Mouse (Mus musculus) heart, embryonic 16.5 days (tissue): ENCODE measurements around the gene Hspa5. TPM values are rescaled to one million over a fixed set of nuclear protein-coding genes. Genes with fewer than 3 reads are reported as not detected.

Experiments used
- ATAC-seq: fragments of 200-750 bp; cut with Nextera tagmentation; replicated peaks from 2 replicates; pipeline ENCODE4 v1.8.0; 2017; ENCODE audit warnings: moderate number of reproducible peaks; ENCODE audit not compliant: insufficient read depth, low FRiP score; ENCODE audit errors: extremely low read depth
- H3K27ac ChIP-seq: fragments of 300-500 bp; sonication (generic); 2 replicates; pipeline ENCODE4 v1.5.1; 2014; ENCODE audit warnings: mild to moderate bottlenecking, low read length, control low read depth, moderate library complexity
- H3K27me3 ChIP-seq: fragments of 300-500 bp; sonication (generic); 2 replicates; pipeline ENCODE4 v1.6.1; 2014; ENCODE audit warnings: low read length, mixed read lengths; ENCODE audit not compliant: control insufficient read depth, insufficient read depth
- H3K36me3 ChIP-seq: fragments of 300-500 bp; sonication (generic); 2 replicates; pipeline ENCODE4 v1.6.1; 2014; ENCODE audit not compliant: control insufficient read depth, insufficient read depth
- H3K4me1 ChIP-seq: fragments of 300-500 bp; sonication (generic); 2 replicates; pipeline ENCODE4 v1.6.1; 2014; ENCODE audit warnings: low read length, mixed read lengths; ENCODE audit not compliant: control insufficient read depth, insufficient read depth
- H3K4me2 ChIP-seq: fragments of 300-500 bp; sonication (generic); 2 replicates; pipeline ENCODE4 v1.6.1; 2014; ENCODE audit warnings: low read depth, mild to moderate bottlenecking, control low read depth, low read length
- H3K4me3 ChIP-seq: fragments of 300-500 bp; sonication (generic); 2 replicates; pipeline ENCODE4 v1.5.1; 2014; ENCODE audit warnings: mild to moderate bottlenecking, control low read depth, low read length
- H3K9ac ChIP-seq: fragments of 300-500 bp; sonication (generic); 2 replicates; pipeline ENCODE4 v1.6.1; 2014; ENCODE audit warnings: low read length, control low read depth
- H3K9me3 ChIP-seq: fragments of 300-500 bp; sonication (generic); replicated peaks from 2 replicates; pipeline ENCODE4 v1.6.1; 2016; ENCODE audit warnings: low read length; ENCODE audit not compliant: control insufficient read depth
- WGBS: fragments of 180-500 bp; shearing (Covaris S2); extraction: QIAGEN DNeasy Blood & Tissue Kit; methylation state at CpG from one replicate; pipeline ENCODE4 v1.1.7; 2014; 5-methylcytosine and 5-hydroxymethylcytosine counted together
- polyA plus RNA-seq: library from polyadenylated mRNA; unstranded; fragments of >200 nt; fragmentation: Nextera tagmentation; extraction: Ambion mirVana; gene quantifications from 2 replicates; pipeline ENCODE4 v1.2.1, GENCODE M21; 2015

Hspa5 gene
- polyA plus RNA-seq: 630 and 742 TPM in 2 replicates

DNA sequence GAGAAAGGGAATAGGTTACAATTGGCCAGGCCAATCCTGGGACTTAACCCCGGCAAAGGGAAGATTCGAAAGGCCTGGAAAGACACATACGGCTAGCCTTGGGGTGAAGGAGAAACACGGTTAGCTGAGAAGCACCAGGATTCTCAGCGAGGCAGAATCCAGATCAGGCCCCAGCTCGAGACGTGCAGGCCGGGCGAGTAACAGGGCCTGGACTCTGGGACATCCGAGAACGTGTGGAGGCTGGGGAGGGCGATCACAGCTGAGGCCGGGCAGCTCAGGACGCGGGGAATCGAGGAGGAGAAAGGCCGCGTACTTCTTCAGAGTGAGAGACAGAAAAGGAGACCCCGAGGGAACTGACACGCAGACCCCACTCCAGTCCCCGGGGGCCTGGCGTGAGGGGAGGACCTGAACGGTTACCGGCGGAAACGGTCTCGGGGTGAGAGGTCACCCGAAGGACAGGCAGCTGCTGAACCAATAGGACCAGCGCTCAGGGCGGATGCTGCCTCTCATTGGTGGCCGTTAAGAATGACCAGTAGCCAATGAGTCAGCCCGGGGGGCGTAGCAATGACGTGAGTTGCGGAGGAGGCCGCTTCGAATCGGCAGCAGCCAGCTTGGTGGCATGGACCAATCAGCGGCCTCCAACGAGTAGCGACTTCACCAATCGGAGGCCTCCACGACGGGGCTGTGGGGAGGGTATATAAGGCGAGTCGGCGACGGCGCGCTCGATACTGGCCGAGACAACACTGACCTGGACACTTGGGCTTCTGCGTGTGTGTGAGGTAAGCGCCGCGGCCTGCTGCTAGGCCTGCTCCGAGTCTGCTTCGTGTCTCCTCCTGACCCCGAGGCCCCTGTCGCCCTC lies at the start of gene Hspa5:
Gene Hspa5 (plus strand): TSS at position 603 of the 859 bp plus-strand sequence.
- under 1% methylated on average over 60 of the region's 60 CpGs for whole genome bisulfite sequencing
- no peaks in the 10 kb centered on the region for H3K27me3 ChIP-seq
- peak within 1 kb of the TSS; percentile 72 for H3K4me3 ChIP-seq
- peak; percentile 98 for ATAC-seq
- peaks cover 37% of the 10 kb centered on the region for H3K36me3 ChIP-seq
- H3K9ac ChIP-seq: peak within 1 kb of the TSS; percentile 94
- peaks cover 40% of the 10 kb centered on the region for H3K4me1 ChIP-seq
- peak within 1 kb of the TSS; percentile 87 for H3K4me2 ChIP-seq
- no peaks in the 10 kb centered on the region for H3K9me3 ChIP-seq
- peak within 1 kb of the TSS; percentile 89 for H3K27ac ChIP-seq

DNA sequence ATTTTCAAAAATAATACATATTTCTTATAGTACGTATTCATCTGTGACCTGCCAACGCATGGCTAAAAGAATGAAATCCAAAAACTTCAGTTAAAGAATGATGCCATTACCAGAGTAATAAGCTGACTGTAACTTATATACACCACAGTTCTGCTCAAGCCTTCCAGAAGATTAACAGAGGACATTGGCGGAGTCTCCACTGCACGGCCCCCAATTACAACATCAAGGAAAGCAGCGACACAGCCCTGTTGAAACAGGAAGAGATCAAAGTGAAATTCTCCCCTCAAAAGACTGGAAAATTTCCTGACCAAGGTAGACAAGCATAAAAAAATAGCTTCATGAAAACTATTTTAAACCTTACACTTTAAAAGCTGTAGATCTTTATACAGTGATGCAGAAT lies 46.5 kb upstream of the Hspa5 start:
- no peak for ATAC-seq
- H3K27me3 ChIP-seq: no peaks in the 10 kb centered on the region
- H3K4me2 ChIP-seq: no peak overlapping the region
- no peak overlapping the region for H3K9ac ChIP-seq
- H3K36me3 ChIP-seq: peaks cover 33% of the 10 kb centered on the region
- no peak overlapping the region for H3K27ac ChIP-seq
- 95% methylated on average over 5 of the region's 5 CpGs for WGBS
- no peak overlapping the region for H3K4me3 ChIP-seq
- peaks cover 2% of the 10 kb centered on the region; the same call in 1 of the 2 replicates for H3K4me1 ChIP-seq
- no peaks in the 10 kb centered on the region for H3K9me3 ChIP-seq

DNA sequence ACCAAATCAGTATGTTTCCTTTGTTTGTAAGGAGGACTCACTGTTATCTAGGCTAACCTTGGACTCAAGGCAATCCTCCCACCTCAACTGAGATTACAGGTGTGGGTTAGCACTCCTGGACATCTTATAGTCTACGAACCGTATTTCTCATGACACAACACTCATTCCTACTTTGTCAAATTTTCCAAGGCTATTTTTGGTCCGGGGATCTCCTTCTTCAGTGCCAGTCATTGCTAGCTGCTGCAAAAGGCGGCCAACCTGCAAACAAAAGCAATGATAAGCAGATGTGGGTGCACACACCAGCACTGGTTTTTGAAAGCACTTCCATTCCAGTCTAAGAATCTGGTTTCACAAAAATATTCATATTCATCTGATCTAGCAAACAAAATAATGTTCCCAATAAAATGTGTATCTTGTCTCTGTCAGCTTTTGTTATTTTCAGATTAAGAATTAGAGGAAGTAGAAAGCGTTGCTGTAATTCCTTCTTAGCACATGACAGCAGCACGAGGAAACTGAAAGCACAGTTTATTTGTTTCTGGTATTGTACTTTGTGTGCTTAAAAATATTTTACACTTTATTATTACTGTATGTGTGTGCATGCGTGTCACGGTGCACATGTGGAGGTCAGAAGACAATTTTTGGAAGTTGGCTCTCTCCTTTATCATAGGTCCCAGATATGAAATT lies 44.6 kb upstream of the Hspa5 start:
- H3K9ac ChIP-seq: no peak overlapping the region
- WGBS: 63% methylated on average over 8 of the region's 8 CpGs
- H3K4me3 ChIP-seq: no peak overlapping the region
- H3K27me3 ChIP-seq: no peaks in the 10 kb centered on the region
- ATAC-seq: no peak
- peaks cover 2% of the 10 kb centered on the region; the same call in 1 of the 2 replicates for H3K4me1 ChIP-seq
- no peak overlapping the region for H3K27ac ChIP-seq
- H3K4me2 ChIP-seq: no peak overlapping the region
- peaks cover 28% of the 10 kb centered on the region for H3K36me3 ChIP-seq
- no peaks in the 10 kb centered on the region for H3K9me3 ChIP-seq

DNA sequence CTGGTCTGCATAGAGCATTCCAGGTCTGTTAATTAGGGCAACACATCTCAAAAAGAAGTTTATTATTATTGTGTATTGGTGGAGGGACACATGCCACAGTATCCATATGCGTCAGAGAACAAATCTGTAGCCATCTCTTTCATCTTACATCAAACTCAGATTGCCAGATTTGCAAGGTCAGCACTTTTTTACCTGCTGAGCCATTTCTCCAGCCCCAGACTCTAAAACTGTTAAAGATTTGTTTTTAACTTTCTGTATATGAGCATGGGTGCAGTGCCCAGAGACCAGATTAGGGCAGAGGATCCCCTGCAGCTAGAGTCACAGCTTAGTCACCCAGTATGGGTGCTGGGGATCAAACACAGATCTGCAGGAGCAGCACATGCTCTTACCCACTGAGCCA lies 35.1 kb upstream of the Hspa5 start:
- H3K9ac ChIP-seq: no peak overlapping the region
- ATAC-seq: no peak
- H3K27me3 ChIP-seq: no peaks in the 10 kb centered on the region
- no peak overlapping the region for H3K4me3 ChIP-seq
- H3K27ac ChIP-seq: no peak overlapping the region
- 97% methylated on average over 1 of the region's 1 CpGs for WGBS
- no peaks in the 10 kb centered on the region for H3K36me3 ChIP-seq
- no peak overlapping the region for H3K4me2 ChIP-seq
- H3K9me3 ChIP-seq: no peaks in the 10 kb centered on the region
- peaks cover 4% of the 10 kb centered on the region; the same call in 1 of the 2 replicates for H3K4me1 ChIP-seq

DNA sequence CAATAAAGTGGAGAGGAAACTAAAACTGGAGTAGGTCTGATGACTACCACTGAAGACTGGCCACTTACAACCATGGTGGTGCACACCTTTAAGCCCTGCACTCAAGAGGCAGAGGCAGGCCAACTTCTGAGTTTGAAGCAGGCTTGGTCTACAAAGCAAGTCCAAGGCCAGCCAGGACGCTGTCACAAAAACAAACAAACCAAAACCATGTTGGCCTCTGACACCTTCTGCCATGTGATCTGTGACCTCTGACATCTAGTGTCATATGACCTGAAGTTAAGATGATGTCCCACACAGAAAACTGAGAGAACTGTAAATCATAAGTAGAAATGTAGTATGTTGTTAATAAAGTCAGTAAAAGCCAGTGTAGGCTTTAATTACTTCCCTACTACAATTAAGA lies 33.9 kb upstream of the Hspa5 start:
- Histone ChIP-seq H3K4me3 (no peak overlapping the region), H3K27me3 (no peaks in the 10 kb centered on the region), H3K36me3 (no peaks in the 10 kb centered on the region), H3K27ac (no peak overlapping the region), H3K9ac (no peak overlapping the region), H3K4me2 (no peak overlapping the region), H3K4me1 (peaks cover 6% of the 10 kb centered on the region), H3K9me3 (no peaks in the 10 kb centered on the region)
- ATAC-seq: no peak
- 63% methylated on average over 1 of the region's 1 CpGs for WGBS

DNA sequence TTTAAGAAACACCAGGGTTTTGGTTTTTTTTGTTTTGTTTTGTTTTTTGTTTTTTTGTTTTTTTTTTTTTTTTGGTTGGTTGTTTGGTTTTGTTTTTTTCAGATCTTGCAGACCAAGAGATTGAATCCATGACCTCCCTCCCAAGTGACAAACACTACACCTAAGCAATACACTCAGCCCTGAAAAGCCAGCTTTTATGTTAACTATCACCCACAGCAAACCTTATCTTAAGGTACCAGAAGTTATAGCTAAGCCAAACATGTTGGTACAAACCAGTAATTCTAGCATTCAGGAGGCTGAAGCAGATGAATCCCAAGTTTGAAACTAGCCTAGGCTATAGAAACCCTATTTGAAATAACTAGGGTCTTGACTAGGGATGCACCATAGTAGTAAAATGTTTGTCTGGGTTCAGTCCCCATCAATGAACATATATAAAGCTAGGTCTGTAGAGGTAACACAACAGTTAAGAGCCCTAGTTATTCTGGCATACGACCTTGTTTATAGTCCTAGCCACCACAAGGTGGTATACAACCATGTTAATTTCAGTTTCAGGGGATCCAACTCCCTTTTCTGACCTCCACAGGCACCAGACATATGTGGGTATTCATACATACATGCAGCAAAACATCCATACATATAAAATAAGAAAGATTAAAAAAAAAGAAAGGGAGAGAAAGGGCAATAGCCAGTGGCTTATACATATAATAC lies 31.9 kb upstream of the Hspa5 start:
- peaks cover 6% of the 10 kb centered on the region for H3K4me1 ChIP-seq
- no peak overlapping the region for H3K4me3 ChIP-seq
- no peak overlapping the region for H3K9ac ChIP-seq
- H3K9me3 ChIP-seq: no peaks in the 10 kb centered on the region
- WGBS: 66% methylated on average over 1 of the region's 1 CpGs
- no peak overlapping the region for H3K27ac ChIP-seq
- H3K4me2 ChIP-seq: no peak overlapping the region
- H3K27me3 ChIP-seq: no peaks in the 10 kb centered on the region
- ATAC-seq: no peak
- no peaks in the 10 kb centered on the region; the same call in 1 of the 2 replicates for H3K36me3 ChIP-seq

DNA sequence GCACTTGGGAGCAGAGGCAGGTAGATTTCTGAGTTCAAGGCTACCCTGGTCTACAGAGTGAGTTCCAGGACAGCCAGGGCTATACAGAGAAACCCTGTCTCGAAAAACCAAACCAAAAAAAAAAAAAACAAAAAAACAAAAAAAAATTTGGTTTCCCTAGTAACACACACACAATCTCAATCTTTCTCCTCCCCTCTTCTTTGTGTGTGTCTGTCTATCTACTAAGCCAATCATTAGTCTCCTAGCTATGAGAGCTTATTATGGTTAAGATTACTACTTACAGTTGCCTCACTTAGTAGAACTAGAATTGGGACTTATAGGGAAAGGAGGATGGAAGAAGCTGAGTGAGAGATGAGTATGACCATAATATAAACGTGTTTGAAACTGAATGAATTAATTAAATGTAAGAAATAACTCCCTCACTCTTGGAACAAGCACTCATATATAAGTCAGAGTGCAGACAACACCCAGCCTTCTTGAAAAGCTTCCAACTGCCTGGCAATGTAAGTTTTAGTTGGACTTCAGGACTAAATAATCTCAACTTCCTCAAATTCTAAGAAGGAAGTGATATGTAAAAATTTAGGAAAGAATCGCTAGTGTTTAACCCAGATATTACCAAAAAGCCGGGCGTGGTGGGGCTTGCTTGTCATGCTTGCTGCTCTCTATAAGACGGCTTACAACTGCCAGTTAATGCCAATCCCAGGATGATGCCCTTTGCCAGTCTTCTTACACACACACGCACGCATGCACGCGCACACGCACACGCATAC lies 30.2 kb upstream of the Hspa5 start:
- ATAC-seq: no peak
- Histone ChIP-seq H3K4me2 (no peak overlapping the region), H3K9ac (no peak overlapping the region), H3K4me3 (no peak overlapping the region), H3K36me3 (no peaks in the 10 kb centered on the region; the same call in 1 of the 2 replicates), H3K9me3 (no peaks in the 10 kb centered on the region), H3K27ac (no peak overlapping the region), H3K4me1 (peaks cover 2% of the 10 kb centered on the region; the same call in 1 of the 2 replicates), H3K27me3 (no peaks in the 10 kb centered on the region)
- 90% methylated on average over 12 of the region's 12 CpGs for WGBS

DNA sequence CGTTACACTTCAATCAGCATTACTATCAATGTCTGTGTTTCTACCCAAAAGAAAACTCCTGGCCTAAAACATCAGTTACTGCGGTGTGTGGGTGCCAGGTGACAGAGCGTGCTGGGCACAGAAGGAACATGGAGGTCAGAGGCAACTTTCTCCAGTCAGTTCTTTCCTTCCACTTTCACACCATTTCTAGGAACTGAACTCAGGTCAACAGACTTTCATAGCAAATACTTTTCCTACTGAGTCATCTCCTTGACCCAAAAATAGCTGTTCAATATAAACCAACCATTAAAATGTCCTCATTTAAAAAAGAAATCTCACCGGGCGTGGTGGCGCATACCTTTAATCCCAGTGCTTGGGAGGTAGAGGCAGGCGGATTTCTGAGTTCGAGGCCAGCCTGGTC lies 29.1 kb upstream of the Hspa5 start:
- 81% methylated on average over 8 of the region's 8 CpGs for WGBS
- Histone ChIP-seq H3K36me3 (no peaks in the 10 kb centered on the region; the same call in 1 of the 2 replicates), H3K4me1 (peaks cover 2% of the 10 kb centered on the region; the same call in 1 of the 2 replicates), H3K9me3 (no peaks in the 10 kb centered on the region), H3K4me2 (no peak overlapping the region), H3K27me3 (no peaks in the 10 kb centered on the region), H3K27ac (no peak overlapping the region), H3K4me3 (no peak overlapping the region), H3K9ac (no peak overlapping the region)
- no peak for ATAC-seq
